Mouse (Mus musculus) WW6 (cell line): ENCODE measurements around the gene Adamts5.

Experiments used
- DNase-seq: peaks from one replicate; pipeline ENCODE4 v3.0.0-alpha.2; 2013; ENCODE audit warnings: low read depth, low spot score

The Adamts5 gene

GRCm38 (mm10) chr16:85822330-85822916 is 79.2 kb downstream of the Adamts5 start:
- DNase-seq, result no peak

- no peak for DNase-seq
Measured at GRCm38 (mm10) chr16:85819808-85820458, 81.7 kb downstream of the Adamts5 start.

GRCm38 (mm10) chr16:85814116-85814515 is 87.5 kb downstream of the Adamts5 start:
- DNase-seq, result no peak

DNA sequence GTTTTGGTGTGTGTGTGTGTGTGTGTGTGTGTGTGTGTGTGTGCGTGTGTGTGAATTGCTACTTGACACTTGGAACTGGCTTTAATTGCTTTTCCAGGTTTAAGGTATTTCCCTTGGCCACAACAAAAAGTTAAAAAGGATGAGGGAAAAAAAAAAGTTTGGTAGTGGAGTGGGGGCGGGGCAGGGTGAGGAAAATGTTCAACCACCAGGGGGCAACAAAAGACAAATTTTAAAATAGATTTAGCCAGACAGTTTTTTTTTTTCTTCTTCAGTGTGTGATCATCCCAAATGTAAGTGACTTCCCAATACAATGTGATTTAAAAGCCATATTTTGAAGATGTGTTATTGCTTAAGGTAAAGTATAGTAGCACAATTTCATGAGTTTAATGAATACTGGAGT is 94.0 kb downstream of the Adamts5 start:
- DNase-seq, result no peak

DNA sequence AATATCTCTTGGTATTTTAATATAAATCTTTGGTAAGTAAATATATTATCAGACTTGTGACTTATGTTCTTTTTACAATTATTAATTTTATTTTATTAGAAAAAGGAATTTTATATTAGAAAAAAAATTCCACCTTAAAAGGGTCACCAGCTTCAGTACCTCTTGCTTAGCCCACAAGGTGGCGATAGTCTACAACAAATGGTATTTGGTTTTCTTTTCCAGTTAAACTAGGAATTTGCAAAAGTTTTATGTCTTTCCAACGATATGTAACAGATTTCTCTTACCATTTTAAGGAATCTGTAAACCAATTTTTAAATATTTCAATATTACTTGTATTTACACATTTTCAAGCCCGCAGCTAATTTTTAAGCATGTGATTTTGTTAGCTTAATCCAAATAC is 94.6 kb downstream of the Adamts5 start:
- no peak for DNase-seq
